Mouse (Mus musculus): ENCODE results near the gene Tbc1d1. TPM values are rescaled to one million over a fixed set of nuclear protein-coding genes. Genes with fewer than 3 reads are reported as not detected.

Gene Tbc1d1
- total RNA-seq, 2 experiments from 2014 or later: 16.7 to 21.9 TPM

- intact Hi-C loops (cut with DNase I): loop anchor here (5.0 kb wide), 2 partner anchors 129 to 359 kb away; no protein-coding TSS in a partner anchor
Measured at GRCm38 (mm10) chr5:64266534-64266933, 110.4 kb downstream of the Tbc1d1 start.

DNA sequence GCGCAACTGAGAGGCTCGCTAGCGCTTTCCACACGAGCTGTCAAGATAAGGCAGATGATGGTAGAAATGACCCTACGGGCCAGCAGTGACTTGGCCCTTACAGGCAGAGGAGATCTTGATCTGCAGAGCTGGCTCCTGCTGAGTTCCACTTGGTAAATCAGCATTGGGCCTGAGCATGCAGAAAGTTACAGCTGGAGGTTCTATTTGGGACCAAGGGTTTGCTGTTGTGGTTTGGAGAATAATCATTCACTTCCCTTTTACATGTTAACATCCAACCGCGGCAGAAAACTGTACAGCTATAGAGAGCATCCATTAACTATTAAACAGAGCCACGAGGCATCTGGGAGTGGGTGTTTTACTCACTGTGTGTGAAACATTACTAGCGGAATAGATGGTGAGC is 111.2 kb downstream of the Tbc1d1 start:
- intact Hi-C loops (cut with DNase I): loop anchor here (5.0 kb wide), 2 partner anchors 130 to 360 kb away; no protein-coding TSS in a partner anchor
- DNase-seq: no peak

More at GRCm38 (mm10) chr5:64266534-64266933, 110.4 kb downstream of the Tbc1d1 start:
- no peak for DNase-seq

GRCm38 (mm10) chr5:64269669-64270068 is 113.6 kb downstream of the Tbc1d1 start:
- intact Hi-C loops (cut with DNase I): loop anchor here (5.0 kb wide), 3 partner anchors 132 to 362 kb away; partner anchors contain the start of gene Pgm2

DNA sequence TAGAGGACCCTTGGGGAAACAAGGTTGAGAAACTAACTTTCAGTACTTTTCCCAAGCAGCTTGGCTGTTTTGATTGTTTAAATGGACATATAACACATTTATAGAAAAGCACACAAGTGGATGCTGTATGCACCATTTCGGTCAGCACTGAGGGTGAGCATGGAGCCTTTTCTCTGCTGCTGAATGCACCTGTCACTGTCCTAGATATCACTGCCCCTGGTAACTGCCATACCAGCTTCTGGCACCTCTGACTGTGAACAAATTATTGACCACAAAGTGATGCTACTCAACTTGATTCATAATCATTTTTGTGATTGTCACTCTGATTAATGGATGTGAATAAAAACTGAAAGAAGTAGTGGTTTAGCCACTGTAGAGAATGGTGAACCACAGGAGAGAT is 117.4 kb downstream of the Tbc1d1 start:
- DNase-seq: no peak
- intact Hi-C loops (cut with DNase I): loop anchor here (5.0 kb wide), 1 partner anchor 181 kb away; the partner anchor contains the start of gene Pgm2

More at GRCm38 (mm10) chr5:64269669-64270068, 113.6 kb downstream of the Tbc1d1 start:
- DNase-seq: no peak

GRCm38 (mm10) chr5:64274296-64274695 is 118.2 kb downstream of the Tbc1d1 start:
- intact Hi-C loops (cut with DNase I): loop anchor here (5.0 kb wide), 1 partner anchor 182 kb away; the partner anchor contains the start of gene Pgm2
- DNase-seq: no peak

DNA sequence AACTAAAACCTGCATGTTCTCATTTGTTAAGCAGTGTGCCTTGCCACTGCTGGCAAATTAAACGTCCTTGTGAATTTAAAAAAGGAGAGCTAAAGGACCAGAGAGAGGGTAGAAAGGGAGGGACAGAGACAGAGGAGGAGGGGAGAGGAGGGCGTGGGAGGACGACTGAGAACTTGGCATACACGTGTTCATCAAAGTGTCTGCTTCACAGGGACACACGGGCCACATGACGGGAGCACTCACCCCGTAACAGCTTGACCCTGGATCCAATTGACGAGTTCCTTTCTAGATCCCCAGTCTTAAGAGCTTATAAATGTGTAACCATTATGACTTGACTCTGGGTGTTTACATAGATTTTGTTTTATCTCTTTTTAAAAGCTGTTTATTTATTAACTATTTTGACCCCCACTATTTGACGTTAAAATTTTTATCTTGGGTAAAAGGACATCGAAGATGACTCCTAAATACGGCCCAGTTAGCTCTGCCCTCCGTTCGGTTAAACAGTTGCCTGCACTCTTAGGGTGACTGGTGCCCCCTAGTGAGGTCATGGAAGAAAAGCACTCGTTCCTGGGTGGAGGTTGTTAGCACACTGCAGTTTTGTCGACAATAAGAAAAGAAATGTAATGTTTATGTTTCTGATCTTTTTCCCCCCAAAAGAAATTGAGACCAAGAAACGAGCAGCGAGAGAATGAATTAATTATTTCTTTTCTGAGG is 118.8 kb downstream of the Tbc1d1 start:
- peak; percentile 44 to 70 for DNase-seq
- intact Hi-C loops (cut with DNase I): loop anchor here (5.0 kb wide), 1 partner anchor 183 kb away; the partner anchor contains the start of gene Pgm2

GRCm38 (mm10) chr5:64277646-64278191 is 121.6 kb downstream of the Tbc1d1 start:
- intact Hi-C loops (cut with DNase I): no loop called here

GRCm38 (mm10) chr5:64279668-64280067 is 123.6 kb downstream of the Tbc1d1 start:
- intact Hi-C loops (cut with DNase I): loop anchor here (10.0 kb wide), 1 partner anchor 685 kb away; the partner anchor contains the start of gene Tlr6
- no peak for DNase-seq

More at GRCm38 (mm10) chr5:64277646-64278191, 121.6 kb downstream of the Tbc1d1 start:
- no peak for DNase-seq

DNA sequence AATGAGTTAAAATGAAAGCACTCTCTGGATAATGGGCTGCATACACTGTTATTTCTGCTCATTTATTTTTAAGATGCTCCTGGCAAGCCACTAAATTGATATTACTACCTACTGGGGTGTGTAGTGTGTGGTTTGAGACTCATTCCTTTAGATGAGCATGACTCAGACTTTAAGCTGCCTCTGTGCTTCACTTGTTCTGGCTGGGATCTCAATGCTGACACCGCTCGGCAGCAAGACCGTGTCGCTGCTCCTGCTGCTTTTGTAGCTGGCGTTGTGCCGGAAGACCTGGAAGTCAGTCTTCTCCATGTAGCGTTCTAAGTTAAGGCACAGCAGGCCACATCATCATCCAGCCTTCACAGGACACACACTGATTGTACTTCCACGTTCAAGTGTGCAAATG is 124.1 kb downstream of the Tbc1d1 start:
- intact Hi-C loops (cut with DNase I): loop anchor here (10.0 kb wide), 1 partner anchor 685 kb away; the partner anchor contains the start of gene Tlr6
- DNase-seq: no peak

GRCm38 (mm10) chr5:64280613-64281012 is 124.5 kb downstream of the Tbc1d1 start:
- no peak for DNase-seq
- intact Hi-C loops (cut with DNase I): loop anchor here (10.0 kb wide), 1 partner anchor 684 kb away; the partner anchor contains the start of gene Tlr6

DNA sequence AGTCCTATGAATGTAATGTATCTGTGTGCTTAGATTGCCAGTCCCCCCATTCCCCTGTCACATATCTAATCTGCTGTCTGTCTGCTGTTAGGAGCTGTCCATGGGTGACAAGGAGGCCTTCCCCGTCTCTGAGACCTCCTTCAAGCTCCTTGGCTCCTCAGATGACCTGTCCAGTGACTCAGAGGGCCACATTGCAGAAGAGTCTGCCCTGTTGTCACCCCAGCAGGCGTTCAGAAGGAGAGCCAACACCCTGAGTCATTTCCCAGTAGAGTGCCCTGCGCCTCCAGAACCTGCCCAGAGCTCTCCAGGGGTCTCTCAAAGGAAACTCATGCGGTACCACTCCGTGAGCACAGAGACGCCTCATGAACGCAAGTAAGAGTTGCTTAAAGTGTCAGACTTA is 125.6 kb downstream of the Tbc1d1 start:
- intact Hi-C loops (cut with DNase I): loop anchor here (10.0 kb wide), 1 partner anchor 683 kb away; the partner anchor contains the start of gene Tlr6
- DNase-seq: no peak

- intact Hi-C loops (cut with DNase I): loop anchor here (10.0 kb wide), 1 partner anchor 682 kb away; the partner anchor contains the start of gene Tlr6
- peak in 1 of 2 experiments; percentile 35 for DNase-seq
Measured at GRCm38 (mm10) chr5:64282594-64282993, 126.5 kb downstream of the Tbc1d1 start.

DNA sequence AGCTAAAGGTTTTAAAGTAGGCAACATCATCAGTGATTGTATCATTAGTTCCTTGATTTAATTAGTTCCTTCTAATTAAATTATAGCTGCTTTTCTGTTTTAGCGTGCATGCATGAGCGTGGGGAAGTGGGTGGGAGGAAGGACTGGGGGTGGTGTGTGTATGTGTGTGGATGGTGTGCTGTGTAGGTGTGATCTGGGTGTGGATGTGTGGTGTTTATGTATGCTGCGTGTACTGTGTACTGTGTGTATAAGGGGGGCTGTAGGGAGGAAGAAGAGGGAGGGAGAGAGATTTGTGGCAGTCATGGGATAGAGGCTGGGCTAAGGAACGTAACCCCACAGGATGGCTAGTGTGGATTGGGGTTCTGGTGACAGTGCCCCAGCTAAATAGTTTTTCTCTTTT is 129.2 kb downstream of the Tbc1d1 start:
- no peak for DNase-seq
- intact Hi-C loops (cut with DNase I): loop anchor here (5.0 to 10.0 kb wide), 2 partner anchors 292 to 680 kb away; partner anchors contain the start of gene Tlr6

DNA sequence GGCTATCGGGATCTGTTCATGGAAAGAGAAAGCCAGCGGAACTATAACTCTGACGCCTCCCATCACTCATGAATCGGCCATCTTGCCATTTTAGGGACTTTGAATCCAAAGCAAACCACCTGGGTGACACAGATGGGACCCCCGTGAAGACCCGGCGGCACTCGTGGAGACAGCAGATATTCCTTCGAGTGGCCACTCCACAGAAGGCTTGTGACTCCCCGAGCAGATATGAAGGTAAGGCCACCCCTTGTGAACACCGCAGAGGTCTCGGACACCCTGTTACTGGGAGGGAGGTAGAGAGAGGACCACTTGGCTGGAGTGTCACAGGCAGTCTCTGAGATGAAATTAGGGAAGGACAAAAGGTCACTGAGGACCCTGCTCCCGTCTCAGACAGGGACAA is 129.7 kb downstream of the Tbc1d1 start:
- no peak for DNase-seq
- intact Hi-C loops (cut with DNase I): loop anchor here (5.0 to 10.0 kb wide), 2 partner anchors 291 to 679 kb away; partner anchors contain the start of gene Tlr6

DNA sequence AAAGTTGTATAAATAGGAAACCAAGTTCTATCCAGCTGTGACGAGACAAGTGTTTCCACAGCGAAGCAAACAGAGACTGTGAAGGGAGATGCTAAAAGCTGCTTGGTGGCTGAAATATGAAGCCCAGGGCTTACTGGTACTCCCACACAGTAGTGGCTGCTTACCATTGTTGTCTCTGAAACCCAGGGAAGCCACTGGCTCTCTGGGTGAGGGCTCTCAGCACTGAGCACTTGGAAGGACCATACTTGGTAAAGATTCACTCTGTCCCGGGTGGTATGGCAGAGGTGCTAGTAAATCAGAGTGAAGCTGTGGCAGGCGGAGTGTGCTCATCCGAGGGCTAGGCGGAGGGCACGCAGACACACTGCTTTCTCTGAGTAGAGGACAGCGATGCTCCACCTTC is 131.2 kb downstream of the Tbc1d1 start:
- no peak for DNase-seq
- intact Hi-C loops (cut with DNase I): loop anchor here (5.0 to 10.0 kb wide), 2 partner anchors 290 to 678 kb away; partner anchors contain the start of gene Tlr6

DNA sequence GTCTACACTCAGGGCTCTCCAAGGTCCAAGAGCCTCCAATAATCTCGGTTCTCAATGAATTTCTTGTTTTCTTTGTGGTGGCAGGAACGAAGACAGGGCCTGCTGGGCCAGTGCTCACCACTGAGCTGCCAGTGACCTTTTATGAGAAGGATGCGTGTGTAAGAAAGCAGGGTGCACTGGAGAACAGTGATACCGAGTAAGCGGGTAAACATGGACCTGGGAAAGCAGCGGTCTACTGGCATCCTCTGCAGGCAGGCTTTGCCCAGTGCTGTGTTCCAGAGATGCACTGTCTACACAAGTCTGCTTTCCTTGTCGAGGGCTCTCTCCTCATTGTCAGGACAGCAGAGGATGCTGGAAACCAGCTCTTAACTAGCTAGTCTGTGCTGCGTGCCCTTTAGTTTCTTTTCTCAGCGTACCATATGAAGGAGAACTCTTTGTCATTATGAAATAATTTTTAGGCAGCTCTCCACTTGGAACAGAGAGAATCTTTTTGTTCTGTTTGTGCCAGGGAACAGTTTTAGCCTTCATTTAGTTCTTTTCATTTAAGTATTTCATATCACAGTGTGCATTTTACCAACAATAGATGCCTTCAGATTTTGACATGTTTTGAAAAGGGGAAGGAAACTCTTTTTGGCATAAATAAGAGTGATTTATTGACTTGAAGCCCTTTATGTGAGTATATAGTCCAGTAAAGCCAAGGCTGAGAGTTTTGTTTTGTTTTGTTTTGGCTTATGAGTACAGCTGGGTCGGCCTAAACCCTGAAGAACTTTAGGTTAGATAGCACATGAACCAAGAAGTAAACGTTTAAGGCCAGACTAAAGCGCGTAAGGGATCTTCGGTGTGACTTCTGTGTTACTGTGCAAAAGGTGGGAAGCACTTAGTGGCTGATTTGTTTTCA is 132.2 kb downstream of the Tbc1d1 start:
- no peak for DNase-seq
- intact Hi-C loops (cut with DNase I): loop anchor here (2.0 to 10.0 kb wide), 5 partner anchors 217 to 677 kb away; partner anchors contain the start of gene Tlr6

DNA sequence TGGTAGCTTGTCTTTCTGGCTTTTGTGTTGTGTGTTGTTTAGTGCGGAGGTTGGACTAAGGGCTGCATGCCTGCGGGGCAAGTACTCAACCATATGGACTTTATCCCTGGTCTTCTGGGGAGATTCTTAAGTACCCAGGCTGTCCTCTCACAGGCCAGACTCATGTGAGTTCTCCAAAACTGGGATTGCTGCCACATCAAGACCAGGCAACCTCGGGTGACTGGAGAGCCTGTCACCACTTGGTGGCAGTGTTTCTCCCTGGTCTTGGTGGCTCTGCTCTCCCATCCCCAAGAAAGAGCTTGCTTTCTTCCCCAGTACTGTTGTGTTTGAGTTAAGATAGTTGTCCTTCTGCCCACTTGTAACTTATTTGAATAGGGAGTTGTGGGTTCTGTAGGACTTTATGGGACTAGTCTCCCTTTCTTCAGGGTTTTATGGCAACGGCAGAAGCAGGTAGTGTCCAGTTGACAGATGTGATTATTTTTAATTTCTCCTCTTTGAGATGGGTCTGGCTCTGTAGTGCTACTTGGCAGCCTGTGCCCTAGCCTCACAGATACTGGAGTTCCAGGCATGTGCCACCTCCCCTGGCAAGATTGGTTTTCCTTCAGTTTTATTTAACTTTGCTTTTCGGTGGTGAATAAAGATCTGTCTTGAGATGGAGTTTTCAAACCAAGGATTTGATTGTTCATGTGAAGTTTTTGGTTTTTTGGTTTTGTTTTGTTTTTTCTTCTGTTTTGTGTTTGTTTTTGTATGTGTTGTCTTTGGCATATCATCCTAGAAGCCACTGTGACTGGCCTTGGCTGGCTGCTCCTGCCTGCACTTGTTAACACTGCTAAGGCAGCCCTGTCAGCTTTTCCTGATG is 133.3 kb downstream of the Tbc1d1 start:
- intact Hi-C loops (cut with DNase I): loop anchor here (1.0 to 10.0 kb wide), 6 partner anchors 93 to 675 kb away; partner anchors contain the start of gene Tlr6
- peak; percentile 88 to 94 for DNase-seq

GRCm38 (mm10) chr5:64290061-64290345 is 133.9 kb downstream of the Tbc1d1 start:
- no peak for DNase-seq
- intact Hi-C loops (cut with DNase I): no loop called here

DNA sequence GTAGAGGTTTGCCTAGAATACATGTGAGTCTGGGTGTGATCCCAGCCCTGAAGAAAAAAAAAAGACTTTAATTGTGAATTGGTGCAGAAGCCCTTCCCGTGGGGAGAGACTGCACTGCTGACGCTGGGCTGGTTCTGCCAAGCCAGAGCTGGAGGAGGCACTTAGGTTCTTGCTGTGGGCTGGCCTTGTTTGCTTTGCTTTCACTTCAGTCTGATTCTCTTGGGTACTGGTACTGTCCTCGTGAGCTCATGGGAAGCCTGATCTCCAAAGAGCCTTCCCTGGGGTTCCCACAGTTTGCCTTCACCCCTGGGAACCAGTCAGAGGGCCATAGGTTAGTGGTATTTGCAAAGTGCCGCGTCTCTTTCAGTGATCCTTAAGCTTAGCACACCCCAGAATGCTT is 135.6 kb downstream of the Tbc1d1 start:
- no peak for DNase-seq
- intact Hi-C loops (cut with DNase I): no loop called here
